Mouse (Mus musculus) kidney, adult 9 months (tissue): ENCODE measurements around the gene Gm14851.
A peak's percentile ranks its signal among the peaks of the same experiment; 100 is the strongest.
"Not testable (repeated sequence)": the region's sequence is repeated elsewhere in the genome, so short reads cannot be mapped to it uniquely, and the experiment has no call there.

ENCODE experiments used
- DNase-seq: peaks from one replicate; pipeline ENCODE4 v3.0.0; 2022

The Gm14851 gene

DNA sequence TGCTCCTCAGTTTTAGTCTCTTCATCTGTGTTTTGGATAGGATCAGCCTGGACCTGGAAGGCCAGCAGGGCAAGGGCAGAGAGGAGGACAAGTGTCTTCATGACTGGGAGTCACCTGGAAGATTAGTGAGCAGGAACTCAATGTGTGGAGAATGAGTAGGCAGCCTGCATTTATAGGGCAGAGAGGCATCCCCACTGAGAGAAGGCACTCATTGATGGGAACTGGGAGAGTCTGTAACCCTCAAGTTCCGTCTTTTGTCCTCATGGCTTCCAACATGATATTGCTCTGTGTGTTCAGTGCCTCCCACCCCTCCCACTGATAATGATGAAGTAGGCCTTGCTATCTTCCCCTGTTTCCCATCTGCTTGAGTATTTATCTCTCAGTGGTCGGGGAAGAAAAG is at the start of gene Gm14851:
Gm14851 (minus strand) TSS at position 101 of the 400 bp plus-strand sequence.
- DNase-seq, result not testable (repeated sequence)

DNA sequence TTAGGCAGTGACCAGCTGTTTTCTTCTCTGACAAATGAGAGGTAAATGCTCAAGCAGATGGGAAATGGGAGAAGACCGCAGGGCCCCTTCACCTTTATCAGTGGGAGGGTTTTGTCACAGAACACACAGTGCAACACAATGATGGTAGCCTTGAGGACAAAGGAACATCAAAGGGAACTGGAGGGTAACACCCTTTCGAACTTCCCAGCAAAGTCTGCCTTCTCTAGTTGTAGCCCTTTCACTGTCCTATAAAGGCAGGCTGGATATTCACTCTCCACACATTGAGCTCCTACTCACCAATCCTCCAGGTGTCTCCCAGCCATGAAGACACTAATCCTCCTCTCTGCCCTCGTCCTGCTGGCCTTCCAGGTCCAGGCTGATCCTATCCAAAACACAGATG is 38.5 kb upstream of the Gm14851 start, which contains the start of gene Defa30:
Defa30 (plus strand) TSS at position 301 of the 400 bp plus-strand sequence.
- DNase-seq, result not testable (repeated sequence)

DNA sequence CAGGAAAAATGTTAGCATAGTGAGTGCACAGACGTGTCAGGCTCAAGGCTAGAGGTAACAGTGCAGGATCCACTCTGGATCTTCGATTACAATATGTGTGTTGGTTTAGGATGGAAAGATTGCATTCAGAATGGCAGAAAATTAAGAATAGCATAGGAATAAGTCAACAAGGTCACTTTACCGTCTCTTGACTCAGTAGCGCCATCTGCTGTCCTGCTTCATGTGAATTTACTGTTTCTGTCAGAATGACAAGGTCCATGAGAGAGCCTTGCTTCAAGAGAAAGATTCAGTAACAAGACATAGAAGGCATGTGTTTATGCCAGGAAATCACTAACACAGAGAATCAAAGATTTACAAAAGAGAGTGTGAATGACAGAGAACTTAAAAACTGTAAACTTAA is 2.7 kb downstream of the Gm14851 start:
- peak; percentile 18 for DNase-seq

DNA sequence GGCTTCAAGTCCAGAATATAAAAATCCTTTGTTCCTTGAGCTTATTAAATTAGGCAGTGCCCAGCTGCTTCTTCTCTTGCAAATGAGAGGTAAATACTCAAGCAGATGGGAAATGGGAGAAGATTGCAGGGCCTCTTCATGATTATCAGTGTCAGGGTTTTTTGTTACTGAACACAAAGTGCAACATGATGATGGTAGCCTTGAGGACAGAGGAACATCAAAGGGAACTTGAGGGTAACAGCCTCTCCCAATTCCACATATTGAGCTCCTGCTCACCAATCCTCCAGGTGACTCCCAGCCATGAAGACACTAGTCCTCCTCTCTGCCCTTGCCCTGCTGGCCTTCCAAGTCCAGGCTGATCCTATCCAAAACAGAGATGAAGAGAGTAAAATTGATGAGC is 11.7 kb downstream of the Gm14851 start, which contains the start of gene Defa25:
Defa25 (plus strand) TSS at position 301 of the 400 bp plus-strand sequence.
- not testable (repeated sequence) for DNase-seq

DNA sequence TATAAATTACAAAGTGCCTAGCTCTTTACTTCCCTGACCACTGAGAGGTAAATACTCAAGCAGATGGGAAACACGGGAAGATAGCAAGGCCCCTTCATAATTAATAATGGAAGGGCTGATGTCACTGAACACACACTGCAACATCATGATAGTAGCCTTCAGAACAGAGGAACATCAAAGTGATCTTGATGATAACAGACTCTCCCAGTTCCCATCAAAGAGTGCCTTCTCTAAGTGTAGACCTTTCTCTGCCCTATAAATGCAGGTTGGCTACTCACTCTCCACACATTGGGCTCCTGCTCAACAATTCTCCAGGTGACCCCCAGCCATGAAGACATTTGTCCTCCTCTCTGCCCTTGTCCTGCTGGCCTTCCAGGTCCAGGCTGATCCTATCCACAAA is 31.1 kb downstream of the Gm14851 start, which contains the start of gene Defa35:
Defa35 (plus strand) TSS at position 301 of the 400 bp plus-strand sequence.
- DNase-seq, result not testable (repeated sequence)

DNA sequence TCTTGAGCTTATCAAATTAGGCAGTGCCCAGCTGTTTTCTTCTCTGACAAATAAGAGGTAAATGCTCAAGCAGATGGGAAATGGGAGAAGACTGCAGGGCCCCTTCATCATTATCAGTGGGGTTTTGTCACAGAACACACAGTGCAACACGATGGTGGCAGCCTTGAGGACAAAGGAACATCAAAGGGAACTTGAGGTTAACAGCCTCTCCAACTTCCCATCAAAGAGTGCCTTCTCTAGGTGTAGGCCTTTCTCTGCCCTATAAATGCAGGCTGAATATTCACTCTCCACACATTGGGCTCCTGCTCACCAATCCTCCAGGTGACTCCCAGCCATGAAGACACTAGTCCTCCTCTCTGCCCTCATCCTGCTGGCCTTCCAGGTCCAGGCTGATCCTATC is 41.1 kb downstream of the Gm14851 start, which contains the start of gene Defa23:
Defa23 (plus strand) TSS at position 301 of the 400 bp plus-strand sequence.
- not testable (repeated sequence) for DNase-seq
